Mouse (Mus musculus) liver, embryonic 14.5 days (tissue): ENCODE data around the gene Panx2.

ENCODE experiments used
- CTCF ChIP-seq: IDR thresholded peaks from 2 replicates; pipeline ENCODE4 v1.5.1; 2016; ENCODE audit warnings: antibody characterized with exemption, low read depth, control low read depth
- EP300 ChIP-seq: IDR thresholded peaks from 2 replicates; pipeline ENCODE4 v1.6.1; 2016; ENCODE audit warnings: antibody characterized with exemption, low read depth

DNA sequence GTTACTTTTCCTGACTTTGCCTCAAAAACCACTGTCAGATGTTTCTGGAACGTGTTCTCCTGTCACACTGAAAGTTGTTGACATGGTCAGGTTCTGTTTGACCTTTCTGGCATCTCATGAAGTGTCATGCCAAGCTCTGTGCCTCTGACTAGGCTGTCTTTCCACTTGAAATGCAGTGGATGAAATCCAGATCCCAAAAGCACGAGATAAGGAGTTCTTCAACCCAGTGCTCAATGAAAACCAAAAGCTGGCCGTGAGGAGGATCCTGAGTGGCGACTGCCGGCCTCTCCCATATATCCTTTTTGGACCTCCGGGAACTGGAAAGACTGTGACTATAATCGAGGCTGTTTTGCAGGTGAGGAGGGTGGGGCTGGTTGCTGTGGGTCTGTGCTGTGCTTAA lies 39.4 kb upstream of the Panx2 start:
- TF ChIP-seq CTCF (no peak), EP300 (no peak)
